Mouse (Mus musculus): Measurements from ENCODE around the gene Usp39. TPM values are rescaled to one million over a fixed set of nuclear protein-coding genes. Genes with fewer than 3 reads are reported as not detected.

Usp39 gene
- polyA plus RNA-seq, 1 experiment from 2014 or later = 39.0 TPM

DNA sequence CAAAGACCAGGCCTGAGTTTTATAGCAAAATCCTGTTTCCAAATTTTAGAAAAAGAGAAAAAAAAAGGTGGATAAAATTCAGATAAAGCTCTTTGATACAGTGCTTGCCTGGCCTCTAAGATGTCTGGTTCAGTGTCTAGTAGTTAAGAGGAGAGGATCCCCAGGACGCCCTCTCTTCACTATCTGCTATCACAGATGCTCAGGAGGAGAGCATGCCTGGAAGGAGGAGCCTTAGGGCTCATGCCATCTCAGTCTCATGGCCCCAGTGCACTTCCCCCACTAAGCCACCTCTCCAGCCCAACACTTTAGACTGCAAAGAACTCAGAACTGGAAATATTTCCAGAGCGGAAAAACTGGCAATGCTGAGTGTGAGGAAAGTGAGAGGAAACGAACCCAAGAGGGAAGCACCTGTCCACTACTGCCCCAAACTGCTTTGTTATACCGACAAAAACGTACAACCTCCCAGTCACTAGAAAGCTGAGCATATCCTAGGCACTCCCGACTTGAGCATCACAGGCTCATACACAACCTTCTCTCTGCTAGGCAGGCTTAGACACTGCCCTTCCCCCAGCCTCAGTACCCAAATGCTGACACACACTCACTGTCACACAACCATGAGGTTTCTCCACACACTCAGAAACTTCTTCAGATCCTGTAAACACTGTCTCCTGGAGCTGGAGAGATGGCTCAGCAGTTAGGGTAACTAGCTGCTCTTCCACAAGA lies 21.0 kb downstream of the Usp39 start:
- Histone ChIP-seq H3K27me3 (ENCODE audit: control insufficient read depth, insufficient read depth, low read depth, low read length) (no peaks in the 10 kb centered on the region), H3K9ac (ENCODE audit: low read depth, low read length) (no peak overlapping the region), H3K4me1 (ENCODE audit: control insufficient read depth, insufficient read depth, low read length) (no peaks in the 10 kb centered on the region), H3K9me3 (replicated peaks; ENCODE audit: control insufficient read depth, low read length, poor library complexity, severe bottlenecking) (no peaks in the 10 kb centered on the region), H3K36me3 (ENCODE audit: control insufficient read depth, insufficient read depth, low read length) (peaks cover 60% of the 10 kb centered on the region), H3K4me3 (ENCODE audit: low read depth, low read length) (no peak overlapping the region), H3K27ac (ENCODE audit: low read length) (no peak overlapping the region), H3K4me2 (ENCODE audit: low read length) (no peak overlapping the region)
- ATAC-seq = no peak
- WGBS = 88% methylated on average over 6 of the region's 6 CpGs

DNA sequence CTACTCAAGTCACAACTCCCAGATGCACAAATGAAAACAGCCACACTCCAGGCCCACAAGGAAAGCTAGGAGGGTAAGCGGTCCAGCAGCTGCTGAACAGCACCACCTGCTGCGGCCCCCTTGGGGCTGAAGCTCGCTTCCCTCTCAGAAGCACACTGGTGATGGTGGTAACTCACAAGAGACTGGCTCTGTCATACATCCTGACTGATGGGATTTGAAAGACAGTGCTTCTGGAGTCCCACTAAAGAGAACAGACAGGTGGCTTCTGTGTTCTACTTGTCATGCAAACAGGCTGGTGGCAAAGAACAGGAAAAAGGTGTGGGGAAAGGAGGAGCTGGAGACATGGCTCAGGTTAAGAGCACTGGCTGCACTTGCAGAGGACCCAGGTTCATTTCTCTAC lies 22.0 kb downstream of the Usp39 start:
- no peak overlapping the region for H3K4me3 ChIP-seq (ENCODE audit: low read depth, low read length)
- H3K9ac ChIP-seq (ENCODE audit: low read depth, low read length) = no peak overlapping the region
- no peaks in the 10 kb centered on the region for H3K9me3 ChIP-seq (replicated peaks; ENCODE audit: control insufficient read depth, low read length, poor library complexity, severe bottlenecking)
- no peak overlapping the region for H3K4me2 ChIP-seq (ENCODE audit: low read length)
- ATAC-seq = no peak
- 91% methylated on average over 3 of the region's 3 CpGs for WGBS
- peaks cover 51% of the 10 kb centered on the region for H3K36me3 ChIP-seq (ENCODE audit: control insufficient read depth, insufficient read depth, low read length)
- no peaks in the 10 kb centered on the region for H3K4me1 ChIP-seq (ENCODE audit: control insufficient read depth, insufficient read depth, low read length)
- H3K27me3 ChIP-seq (ENCODE audit: control insufficient read depth, insufficient read depth, low read depth, low read length) = no peaks in the 10 kb centered on the region
- no peak overlapping the region for H3K27ac ChIP-seq (ENCODE audit: low read length)

DNA sequence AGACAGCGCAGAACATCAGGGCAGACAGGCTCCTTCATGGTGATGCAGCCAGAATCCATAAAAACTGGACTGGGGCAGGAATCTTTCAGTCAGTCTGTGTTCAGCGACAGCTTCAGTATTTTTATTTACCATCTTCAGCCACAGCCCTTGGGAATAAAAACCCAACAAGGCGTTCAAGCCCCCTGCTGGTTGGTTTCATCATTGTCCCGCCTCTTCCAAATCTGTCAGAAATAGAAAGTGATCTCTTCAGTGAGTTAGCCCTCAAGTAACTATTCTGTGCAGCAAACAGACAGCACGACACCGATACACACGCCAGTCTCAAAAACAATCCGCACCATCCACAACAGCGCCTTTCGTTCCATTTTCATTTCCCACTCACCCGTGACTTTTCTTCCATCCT lies 26.0 kb downstream of the Usp39 start:
- H3K9ac ChIP-seq (ENCODE audit: low read depth, low read length) = no peak overlapping the region
- ATAC-seq = no peak
- H3K36me3 ChIP-seq (ENCODE audit: control insufficient read depth, insufficient read depth, low read length) = peaks cover 33% of the 10 kb centered on the region
- no peak overlapping the region for H3K27ac ChIP-seq (ENCODE audit: low read length)
- no peak overlapping the region for H3K4me2 ChIP-seq (ENCODE audit: low read length)
- WGBS = 84% methylated on average over 11 of the region's 11 CpGs
- no peaks in the 10 kb centered on the region for H3K27me3 ChIP-seq (ENCODE audit: control insufficient read depth, insufficient read depth, low read depth, low read length)
- H3K4me1 ChIP-seq (ENCODE audit: control insufficient read depth, insufficient read depth, low read length) = no peaks in the 10 kb centered on the region
- no peak overlapping the region for H3K4me3 ChIP-seq (ENCODE audit: low read depth, low read length)
- H3K9me3 ChIP-seq (replicated peaks; ENCODE audit: control insufficient read depth, low read length, poor library complexity, severe bottlenecking) = no peaks in the 10 kb centered on the region

GRCm38 (mm10) chr6:72318440-72318839 lies 26.5 kb downstream of the Usp39 start:
- Histone ChIP-seq H3K4me2 (ENCODE audit: low read length) (no peak overlapping the region), H3K36me3 (ENCODE audit: control insufficient read depth, insufficient read depth, low read length) (peaks cover 29% of the 10 kb centered on the region), H3K9me3 (replicated peaks; ENCODE audit: control insufficient read depth, low read length, poor library complexity, severe bottlenecking) (no peaks in the 10 kb centered on the region)

GRCm38 (mm10) chr6:72316044-72316443 lies 28.9 kb downstream of the Usp39 start:
- Histone ChIP-seq H3K9me3 (replicated peaks; ENCODE audit: control insufficient read depth, low read length, poor library complexity, severe bottlenecking) (no peaks in the 10 kb centered on the region), H3K27ac (ENCODE audit: low read length) (no peak overlapping the region), H3K4me3 (ENCODE audit: low read depth, low read length) (no peak overlapping the region), H3K36me3 (ENCODE audit: control insufficient read depth, insufficient read depth, low read length) (peaks cover 27% of the 10 kb centered on the region), H3K4me2 (ENCODE audit: low read length) (no peak overlapping the region), H3K9ac (ENCODE audit: low read depth, low read length) (no peak overlapping the region), H3K4me1 (ENCODE audit: control insufficient read depth, insufficient read depth, low read length) (no peaks in the 10 kb centered on the region), H3K27me3 (ENCODE audit: control insufficient read depth, insufficient read depth, low read depth, low read length) (no peaks in the 10 kb centered on the region)
- 76% methylated on average over 1 of the region's 1 CpGs for WGBS
- no peak for ATAC-seq

More at GRCm38 (mm10) chr6:72318440-72318839, 26.5 kb downstream of the Usp39 start:
- Histone ChIP-seq H3K4me3 (ENCODE audit: low read depth, low read length) (no peak overlapping the region), H3K4me1 (ENCODE audit: control insufficient read depth, insufficient read depth, low read length) (no peaks in the 10 kb centered on the region), H3K27me3 (ENCODE audit: control insufficient read depth, insufficient read depth, low read depth, low read length) (no peaks in the 10 kb centered on the region), H3K9ac (ENCODE audit: low read depth, low read length) (no peak overlapping the region), H3K27ac (ENCODE audit: low read length) (no peak overlapping the region)
- no peak for ATAC-seq
- WGBS = 90% methylated on average over 4 of the region's 5 CpGs

GRCm38 (mm10) chr6:72315384-72315783 lies 29.6 kb downstream of the Usp39 start:
- Histone ChIP-seq H3K9me3 (replicated peaks; ENCODE audit: control insufficient read depth, low read length, poor library complexity, severe bottlenecking) (no peaks in the 10 kb centered on the region), H3K27me3 (ENCODE audit: control insufficient read depth, insufficient read depth, low read depth, low read length) (no peaks in the 10 kb centered on the region), H3K27ac (ENCODE audit: low read length) (no peak overlapping the region), H3K4me2 (ENCODE audit: low read length) (no peak overlapping the region), H3K4me3 (ENCODE audit: low read depth, low read length) (no peak overlapping the region), H3K9ac (ENCODE audit: low read depth, low read length) (no peak overlapping the region), H3K4me1 (ENCODE audit: control insufficient read depth, insufficient read depth, low read length) (no peaks in the 10 kb centered on the region), H3K36me3 (ENCODE audit: control insufficient read depth, insufficient read depth, low read length) (peaks cover 25% of the 10 kb centered on the region)
- 91% methylated on average over 2 of the region's 2 CpGs for WGBS
- ATAC-seq = no peak

- Histone ChIP-seq H3K9me3 (replicated peaks; ENCODE audit: control insufficient read depth, low read length, poor library complexity, severe bottlenecking) (no peaks in the 10 kb centered on the region), H3K9ac (ENCODE audit: low read depth, low read length) (no peak overlapping the region), H3K4me3 (ENCODE audit: low read depth, low read length) (no peak overlapping the region), H3K4me2 (ENCODE audit: low read length) (no peak overlapping the region), H3K27me3 (ENCODE audit: control insufficient read depth, insufficient read depth, low read depth, low read length) (no peaks in the 10 kb centered on the region), H3K4me1 (ENCODE audit: control insufficient read depth, insufficient read depth, low read length) (no peaks in the 10 kb centered on the region), H3K27ac (ENCODE audit: low read length) (no peak overlapping the region), H3K36me3 (ENCODE audit: control insufficient read depth, insufficient read depth, low read length) (peaks cover 14% of the 10 kb centered on the region; the same call in 1 of the 2 replicates)
- WGBS = 87% methylated on average over 11 of the region's 11 CpGs
- no peak for ATAC-seq
Observed at GRCm38 (mm10) chr6:72313124-72313867, 31.7 kb downstream of the Usp39 start.

DNA sequence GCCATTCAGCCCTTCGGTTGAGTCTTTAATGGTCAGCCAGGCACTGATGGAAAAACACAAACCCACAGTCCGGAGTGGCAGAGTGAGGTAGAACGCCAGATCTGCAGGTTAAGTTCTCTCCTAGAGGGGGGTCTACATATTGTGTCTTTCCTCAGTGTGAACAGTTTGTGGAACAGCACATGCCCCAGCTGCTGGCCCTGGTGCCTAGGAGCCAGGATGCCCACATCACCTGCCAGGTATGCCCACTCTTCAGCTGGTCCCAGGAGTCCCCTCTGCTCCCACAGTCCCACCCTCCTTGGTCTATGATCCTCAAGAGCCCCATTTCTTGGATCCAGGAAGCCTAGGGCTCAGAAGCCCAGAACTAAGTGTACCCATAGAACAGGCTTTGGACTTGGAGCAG lies 32.8 kb downstream of the Usp39 start:
- WGBS = 93% methylated on average over 3 of the region's 3 CpGs
- H3K9me3 ChIP-seq (replicated peaks; ENCODE audit: control insufficient read depth, low read length, poor library complexity, severe bottlenecking) = no peaks in the 10 kb centered on the region
- H3K27ac ChIP-seq (ENCODE audit: low read length) = no peak overlapping the region

GRCm38 (mm10) chr6:72303510-72303909 lies 41.5 kb downstream of the Usp39 start:
- Histone ChIP-seq H3K4me1 (ENCODE audit: control insufficient read depth, insufficient read depth, low read length) (no peaks in the 10 kb centered on the region), H3K36me3 (ENCODE audit: control insufficient read depth, insufficient read depth, low read length) (no peaks in the 10 kb centered on the region), H3K4me2 (ENCODE audit: low read length) (no peak overlapping the region), H3K27ac (ENCODE audit: low read length) (no peak overlapping the region), H3K27me3 (ENCODE audit: control insufficient read depth, insufficient read depth, low read depth, low read length) (no peaks in the 10 kb centered on the region), H3K9me3 (replicated peaks; ENCODE audit: control insufficient read depth, low read length, poor library complexity, severe bottlenecking) (no peaks in the 10 kb centered on the region), H3K9ac (ENCODE audit: low read depth, low read length) (no peak overlapping the region), H3K4me3 (ENCODE audit: low read depth, low read length) (no peak overlapping the region)
- 59% methylated on average over 9 of the region's 9 CpGs for WGBS
- ATAC-seq = no peak

More for the DNA sequence above, 32.8 kb downstream of the Usp39 start:
- ATAC-seq = no peak
- no peak overlapping the region for H3K9ac ChIP-seq (ENCODE audit: low read depth, low read length)
- no peaks in the 10 kb centered on the region for H3K4me1 ChIP-seq (ENCODE audit: control insufficient read depth, insufficient read depth, low read length)
- no peaks in the 10 kb centered on the region for H3K27me3 ChIP-seq (ENCODE audit: control insufficient read depth, insufficient read depth, low read depth, low read length)
- H3K36me3 ChIP-seq (ENCODE audit: control insufficient read depth, insufficient read depth, low read length) = peaks cover 7% of the 10 kb centered on the region; the same call in 1 of the 2 replicates
- no peak overlapping the region for H3K4me2 ChIP-seq (ENCODE audit: low read length)
- no peak overlapping the region for H3K4me3 ChIP-seq (ENCODE audit: low read depth, low read length)

Measured in midbrain, embryonic 16.5 days (tissue).